ENCODE assay signal across 8 mouse cellular contexts in the genomic region with DNA sequence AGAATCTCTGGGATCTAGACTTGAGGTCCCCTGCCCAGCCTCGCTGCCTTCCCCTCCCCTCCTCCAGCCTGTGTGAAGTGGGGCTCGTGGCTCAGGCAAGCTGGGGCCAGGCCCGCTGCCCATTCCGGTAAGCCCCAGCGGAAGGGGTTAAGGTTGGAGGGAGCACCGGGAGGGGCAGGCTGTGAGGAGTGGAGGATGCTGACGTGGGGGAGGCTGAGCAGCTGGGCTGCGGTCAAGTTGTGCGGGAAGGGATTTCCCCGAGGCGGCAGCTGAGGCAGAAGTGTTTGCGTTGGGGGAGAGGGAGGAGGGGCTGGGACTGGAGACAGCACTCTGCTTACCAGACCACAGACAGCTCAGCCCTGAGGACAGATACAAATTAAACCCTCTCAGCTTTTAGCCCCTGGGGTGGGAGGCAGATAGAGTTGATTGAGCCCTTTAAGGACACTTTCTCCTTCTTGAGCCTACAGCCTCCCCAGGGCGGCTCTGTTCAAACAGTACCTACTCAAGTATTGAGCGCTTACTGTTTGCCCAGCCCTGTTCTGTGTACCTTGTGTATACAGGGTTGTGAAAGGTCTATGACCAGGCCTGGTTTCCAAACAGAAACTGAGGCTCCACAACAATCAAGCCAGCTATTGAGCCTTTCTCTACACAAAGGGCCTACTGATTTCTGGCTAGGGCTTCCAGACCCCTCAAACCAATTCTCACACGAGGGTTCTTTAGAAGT. TPM values are rescaled to one million over a fixed set of nuclear protein-coding genes. Genes with fewer than 3 reads are reported as not detected.
DNase-seq lines count a peak whose midpoint lies in the region; ATAC-seq lines count a peak whose summit lies in the region.

No protein-coding gene starts in this region.

- peak; percentile 78 for DNase-seq in ovary, adult 18-20 months (ENCODE audit: low spot score)
- DNase-seq in ovary, postnatal 10 days (ENCODE audit: low spot score) = no peak
- DNase-seq in limb, embryonic 11.5 days (ENCODE audit: low spot score) = peak; percentile 60
- peak; percentile 70 for DNase-seq in midbrain, embryonic 10.5 days (ENCODE audit: low spot score)
- DNase-seq in spleen, postnatal 10 days (ENCODE audit: low spot score in 2 of 2) = peak; percentile 29 to 84

- no peaks in the 10 kb centered on the region for H3K9me3 ChIP-seq in embryonic facial prominence, embryonic 15.5 days (replicated peaks)
- H3K9me3 ChIP-seq in heart, embryonic 16.5 days (replicated peaks; ENCODE audit: control insufficient read depth, low read length) = peaks cover 4% of the 10 kb centered on the region
- H3K9me3 ChIP-seq in limb, embryonic 11.5 days (ENCODE audit: control insufficient read depth, low read length) = no peaks in the 10 kb centered on the region; the same call in 1 of the 2 replicates
- H3K9me3 ChIP-seq in midbrain, embryonic 10.5 days (replicated peaks) = peaks cover 13% of the 10 kb centered on the region; the same call in 1 of the 2 replicates

- 5% methylated on average over 15 of the region's 15 CpGs for WGBS in embryonic facial prominence, embryonic 15.5 days
- WGBS in heart, embryonic 16.5 days = 14% methylated on average over 15 of the region's 15 CpGs
- WGBS in limb, embryonic 11.5 days = 6% methylated on average over 15 of the region's 15 CpGs
- 3% methylated on average over 15 of the region's 15 CpGs for WGBS in midbrain, embryonic 10.5 days

- peak overlapping the region; percentile 87 for H3K27ac ChIP-seq in embryonic facial prominence, embryonic 15.5 days (replicated peaks)
- H3K27ac ChIP-seq in heart, embryonic 16.5 days (ENCODE audit: low read length) = peak overlapping the region; percentile 52
- no peak overlapping the region; the same call in 1 of the 2 replicates for H3K27ac ChIP-seq in limb, embryonic 11.5 days (replicated peaks; ENCODE audit: low read depth, low read length)
- peak overlapping the region; percentile 79 for H3K27ac ChIP-seq in midbrain, embryonic 10.5 days (replicated peaks)

- ATAC-seq in embryonic facial prominence, embryonic 15.5 days (ENCODE audit: insufficient number of reproducible peaks, low FRiP score, low TSS enrichment, low read depth) = peak; percentile 83
- ATAC-seq in heart, embryonic 16.5 days (replicated peaks; ENCODE audit: extremely low read depth, insufficient read depth, low FRiP score) = peak; percentile 51
- peak; percentile 29; the same call in 1 of the 2 replicates for ATAC-seq in limb, embryonic 11.5 days (ENCODE audit: insufficient number of reproducible peaks, low FRiP score, low TSS enrichment, low read depth)
- ATAC-seq in cerebellum, adult (ENCODE audit: insufficient number of reproducible peaks, low FRiP score, low TSS enrichment) = no peak

- H3K27me3 ChIP-seq in embryonic facial prominence, embryonic 15.5 days = peaks cover 13% of the 10 kb centered on the region
- peaks cover 14% of the 10 kb centered on the region for H3K27me3 ChIP-seq in heart, embryonic 16.5 days (ENCODE audit: control insufficient read depth, insufficient read depth, low read length)
- H3K27me3 ChIP-seq in limb, embryonic 11.5 days (ENCODE audit: control insufficient read depth, insufficient read depth, low read length) = peaks cover 19% of the 10 kb centered on the region
- H3K27me3 ChIP-seq in midbrain, embryonic 10.5 days (ENCODE audit: low read depth, poor library complexity, severe bottlenecking) = peaks cover 99% of the 10 kb centered on the region

- H3K4me3 ChIP-seq in embryonic facial prominence, embryonic 15.5 days (replicated peaks) = peak overlapping the region; percentile 44
- H3K4me3 ChIP-seq in heart, embryonic 16.5 days (ENCODE audit: low read length) = peak overlapping the region; percentile 59
- H3K4me3 ChIP-seq in limb, embryonic 11.5 days (ENCODE audit: low read depth, low read length) = peak overlapping the region; percentile 10; the same call in 1 of the 2 replicates
- H3K4me3 ChIP-seq in midbrain, embryonic 10.5 days = peak overlapping the region; percentile 55

- H3K36me3 ChIP-seq in embryonic facial prominence, embryonic 15.5 days = no peaks in the 10 kb centered on the region
- H3K36me3 ChIP-seq in heart, embryonic 16.5 days (ENCODE audit: control insufficient read depth, insufficient read depth) = no peaks in the 10 kb centered on the region
- no peaks in the 10 kb centered on the region for H3K36me3 ChIP-seq in limb, embryonic 11.5 days (ENCODE audit: control insufficient read depth, insufficient read depth, low read length)
- H3K36me3 ChIP-seq in midbrain, embryonic 10.5 days = no peaks in the 10 kb centered on the region

- H3K4me1 ChIP-seq in embryonic facial prominence, embryonic 15.5 days = peaks cover 38% of the 10 kb centered on the region
- peaks cover 21% of the 10 kb centered on the region for H3K4me1 ChIP-seq in heart, embryonic 16.5 days (ENCODE audit: control insufficient read depth, insufficient read depth, low read length)
- peaks cover 18% of the 10 kb centered on the region for H3K4me1 ChIP-seq in limb, embryonic 11.5 days (ENCODE audit: control insufficient read depth, insufficient read depth, low read length)
- H3K4me1 ChIP-seq in midbrain, embryonic 10.5 days = peaks cover 32% of the 10 kb centered on the region

- peak overlapping the region; percentile 70 for H3K4me2 ChIP-seq in embryonic facial prominence, embryonic 15.5 days (replicated peaks)
- H3K4me2 ChIP-seq in heart, embryonic 16.5 days (ENCODE audit: low read depth, low read length) = peak overlapping the region; percentile 86
- H3K4me2 ChIP-seq in limb, embryonic 11.5 days (ENCODE audit: low read depth, severe bottlenecking) = peak overlapping the region; percentile 64

- H3K9ac ChIP-seq in embryonic facial prominence, embryonic 15.5 days = no peak overlapping the region
- peak overlapping the region; percentile 45; the same call in 1 of the 2 replicates for H3K9ac ChIP-seq in heart, embryonic 16.5 days (ENCODE audit: low read length)
- H3K9ac ChIP-seq in limb, embryonic 11.5 days (ENCODE audit: low read length) = 0 out of 2 replicates have a peak overlapping the region, but pooled peaks have one; percentile 28

RNA-seq across cellular contexts. Expression of a gene that starts 5.0 kb away (rescaled TPM):
- 4.7 and 6.9 TPM in 2 replicates for polyA plus RNA-seq in embryonic facial prominence, embryonic 15.5 days (2015; fragmentation: Nextera tagmentation; extraction: Ambion mirVana)
- polyA plus RNA-seq in heart, embryonic 16.5 days (2015; fragmentation: Nextera tagmentation; extraction: Ambion mirVana) = 3.1 and 4.1 TPM in 2 replicates
- polyA plus RNA-seq in limb, embryonic 11.5 days (2014; fragmentation: Nextera tagmentation; extraction: Ambion mirVana) = 0.71 and 1.2 TPM in 2 replicates
- 1.1 and 1.8 TPM in 2 replicates for polyA plus RNA-seq in midbrain, embryonic 10.5 days (2016; fragmentation: Nextera tagmentation; extraction: Ambion mirVana)

RNA-seq across cellular contexts. Expression of a gene that starts 20.9 kb away (rescaled TPM):
- polyA plus RNA-seq in embryonic facial prominence, embryonic 15.5 days (2015; fragmentation: Nextera tagmentation; extraction: Ambion mirVana) = 13.2 and 17.2 TPM in 2 replicates
- polyA plus RNA-seq in heart, embryonic 16.5 days (2015; fragmentation: Nextera tagmentation; extraction: Ambion mirVana) = 1.2 and 2.0 TPM in 2 replicates
- 0.75 and 1.3 TPM in 2 replicates for polyA plus RNA-seq in limb, embryonic 11.5 days (2014; fragmentation: Nextera tagmentation; extraction: Ambion mirVana)
- 0.62 and 0.70 TPM in 2 replicates for polyA plus RNA-seq in midbrain, embryonic 10.5 days (2016; fragmentation: Nextera tagmentation; extraction: Ambion mirVana)

RNA-seq across cellular contexts. Expression of a gene that starts 34.3 kb away (rescaled TPM):
- polyA plus RNA-seq in embryonic facial prominence, embryonic 15.5 days (2015; fragmentation: Nextera tagmentation; extraction: Ambion mirVana) = 0.59 TPM in 1 of 2 replicates, not detected in the other
- not detected in 2 replicates for polyA plus RNA-seq in heart, embryonic 16.5 days (2015; fragmentation: Nextera tagmentation; extraction: Ambion mirVana)
- not detected in 2 replicates for polyA plus RNA-seq in limb, embryonic 11.5 days (2014; fragmentation: Nextera tagmentation; extraction: Ambion mirVana)
- polyA plus RNA-seq in midbrain, embryonic 10.5 days (2016; fragmentation: Nextera tagmentation; extraction: Ambion mirVana) = 0.14 TPM in 1 of 2 replicates, not detected in the other

RNA-seq across cellular contexts. Expression of a gene that starts 43.6 kb away (rescaled TPM):
- polyA plus RNA-seq in embryonic facial prominence, embryonic 15.5 days (2015; fragmentation: Nextera tagmentation; extraction: Ambion mirVana) = not detected in 2 replicates
- polyA plus RNA-seq in heart, embryonic 16.5 days (2015; fragmentation: Nextera tagmentation; extraction: Ambion mirVana) = not detected in 2 replicates
- not detected in 2 replicates for polyA plus RNA-seq in limb, embryonic 11.5 days (2014; fragmentation: Nextera tagmentation; extraction: Ambion mirVana)
- not detected in 2 replicates for polyA plus RNA-seq in midbrain, embryonic 10.5 days (2016; fragmentation: Nextera tagmentation; extraction: Ambion mirVana)

RNA-seq across cellular contexts. Expression of a gene that starts 46.7 kb away (rescaled TPM):
- polyA plus RNA-seq in embryonic facial prominence, embryonic 15.5 days (2015; fragmentation: Nextera tagmentation; extraction: Ambion mirVana) = 158 and 163 TPM in 2 replicates
- polyA plus RNA-seq in heart, embryonic 16.5 days (2015; fragmentation: Nextera tagmentation; extraction: Ambion mirVana) = 413 and 444 TPM in 2 replicates
- polyA plus RNA-seq in limb, embryonic 11.5 days (2014; fragmentation: Nextera tagmentation; extraction: Ambion mirVana) = 43.0 and 44.1 TPM in 2 replicates
- 25.3 and 32.2 TPM in 2 replicates for polyA plus RNA-seq in midbrain, embryonic 10.5 days (2016; fragmentation: Nextera tagmentation; extraction: Ambion mirVana)
